Mouse (Mus musculus) right cerebral cortex, postnatal 25 days (tissue): Measurements from ENCODE around the gene Notch3.

Source experiments
- DNase-seq: peaks from one replicate; pipeline ENCODE4 v3.0.0; 2022

The Notch3 gene

DNA sequence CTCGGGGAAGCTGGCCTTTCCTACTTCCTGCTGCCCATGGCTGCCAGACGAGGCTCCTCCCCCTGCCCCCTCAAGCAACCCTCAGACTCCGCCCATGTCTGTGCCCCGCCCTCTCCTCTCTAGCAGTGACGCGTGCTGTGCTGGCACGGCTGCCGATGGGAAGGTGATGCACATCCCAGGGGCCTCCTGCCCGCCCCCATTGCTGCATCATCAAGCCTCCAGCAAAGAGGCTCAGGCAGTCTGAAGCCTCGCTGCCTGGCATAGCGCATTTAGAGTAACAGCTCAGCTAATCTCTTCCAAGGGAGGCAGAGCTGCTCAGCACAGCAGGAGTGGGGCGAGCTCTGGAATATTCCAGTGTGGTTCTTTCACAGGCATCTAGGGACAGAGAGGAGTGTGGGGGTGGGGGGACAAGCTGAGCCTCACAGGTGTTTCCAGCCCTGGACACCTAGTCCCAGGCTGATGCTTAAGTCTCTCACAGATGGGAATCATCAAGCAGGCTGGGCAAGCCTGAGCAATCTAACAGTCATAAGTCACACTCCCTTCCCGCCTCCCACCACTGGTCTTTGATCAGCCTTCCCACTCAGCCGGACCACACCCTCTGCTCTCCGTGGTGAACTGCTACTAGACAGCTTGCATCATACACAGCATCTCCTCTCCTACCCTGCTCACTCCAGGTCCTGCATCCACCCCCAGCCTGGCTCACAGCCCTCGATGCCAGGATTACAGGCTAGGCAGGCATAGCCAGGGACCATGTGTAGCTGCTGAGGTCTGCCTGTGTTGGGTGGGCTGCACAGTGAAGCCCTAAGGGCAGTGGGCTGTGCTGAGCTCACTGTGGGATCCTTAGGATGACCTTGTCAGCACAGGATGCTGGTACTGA is 75.0 kb downstream of the Notch3 start:
- peak; percentile 79 for DNase-seq

DNA sequence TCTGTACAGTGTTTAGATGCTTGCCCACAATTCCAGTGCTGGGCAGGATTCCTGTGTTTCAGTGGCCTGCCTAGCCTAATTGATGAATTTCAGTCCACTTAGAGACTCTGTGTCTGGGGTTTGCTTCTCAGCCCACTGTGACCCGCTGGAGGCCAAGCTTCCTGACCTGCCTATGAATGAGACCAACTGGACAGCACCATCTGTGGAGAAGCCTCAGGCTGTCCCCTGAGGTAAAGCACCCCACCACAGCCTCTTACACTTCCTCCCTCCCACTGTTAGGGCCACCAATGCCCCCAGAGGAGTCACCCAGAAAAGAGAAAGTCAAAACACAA is 75.7 kb downstream of the Notch3 start:
- no peak for DNase-seq

DNA sequence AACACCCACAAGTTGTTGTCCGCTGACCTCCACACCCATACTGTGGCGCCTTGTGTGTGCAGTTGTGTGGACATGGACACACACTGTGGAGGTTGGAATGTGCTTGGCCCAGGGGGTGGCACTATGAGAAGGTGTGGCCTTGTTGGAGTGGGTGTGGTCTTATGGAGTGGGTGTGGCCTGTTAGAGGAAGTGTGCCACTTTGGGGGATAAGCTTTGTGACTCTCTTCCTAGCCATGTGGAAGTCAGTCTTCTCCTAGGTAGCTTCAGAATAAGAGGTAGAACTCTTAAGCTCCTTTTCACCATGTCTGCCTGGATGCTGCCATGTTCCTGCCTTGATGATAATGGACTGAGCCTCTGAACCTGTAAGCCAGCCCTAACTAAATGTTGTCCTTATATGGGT is 79.6 kb downstream of the Notch3 start:
- no peak for DNase-seq

DNA sequence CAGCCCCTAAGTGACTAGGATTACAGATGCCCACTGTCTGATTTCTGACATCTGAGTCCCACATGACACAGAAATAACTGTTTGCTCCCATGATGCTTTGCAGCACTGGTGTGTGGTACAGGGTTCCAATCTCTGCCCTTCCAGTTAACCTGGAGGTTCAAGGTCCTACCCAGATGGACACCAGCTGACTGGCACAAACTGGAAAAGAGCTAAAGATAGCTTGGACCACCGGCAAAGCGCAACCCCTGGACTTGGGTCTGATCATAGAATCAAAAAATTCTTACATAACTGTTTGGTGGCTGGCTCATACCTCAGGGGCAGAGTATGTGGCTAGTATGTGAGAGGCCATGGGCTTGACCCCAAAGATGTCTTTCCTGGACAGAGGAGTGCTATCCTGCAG is 83.3 kb downstream of the Notch3 start:
- DNase-seq = no peak

DNA sequence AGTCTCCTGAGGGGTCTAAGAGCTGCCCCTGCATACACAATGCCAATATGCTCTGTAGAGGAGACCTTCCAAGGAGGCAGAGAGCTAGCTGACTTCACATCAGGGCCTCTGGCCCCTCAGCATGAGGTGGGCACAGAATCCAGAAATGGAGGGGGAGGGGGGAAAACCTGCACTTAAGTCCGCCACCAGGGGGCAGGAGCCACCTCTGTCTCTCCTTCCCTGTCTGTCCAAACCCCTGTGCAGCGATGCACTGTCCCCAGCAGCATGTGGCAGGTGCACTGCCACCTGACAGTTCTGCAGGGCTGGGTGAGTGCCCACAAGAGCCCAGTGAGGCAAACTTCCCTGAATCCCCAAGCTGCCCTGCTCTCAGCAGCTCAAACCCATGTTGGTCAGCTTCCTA is 91.5 kb downstream of the Notch3 start:
- DNase-seq = peak; percentile 26

DNA sequence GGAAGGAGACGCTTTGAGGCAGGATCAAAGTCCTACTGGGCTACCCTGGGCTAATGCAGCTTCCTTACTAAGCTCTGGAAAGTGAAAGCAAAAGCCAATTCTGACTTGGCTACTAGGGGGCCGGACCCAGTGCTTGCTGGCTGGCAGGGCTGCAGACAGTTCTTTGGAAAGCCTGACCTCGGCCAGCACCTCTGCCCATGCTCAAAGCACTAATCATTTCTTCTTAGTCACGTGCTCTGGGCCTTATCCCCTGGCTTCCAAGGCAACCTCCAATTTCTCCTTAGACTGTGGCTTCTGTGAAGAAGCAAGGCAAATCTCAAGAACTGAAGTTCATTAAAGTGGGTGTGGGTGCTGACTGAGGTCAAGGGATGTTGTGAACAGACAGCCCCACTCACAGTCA is 92.0 kb downstream of the Notch3 start:
- no peak for DNase-seq

DNA sequence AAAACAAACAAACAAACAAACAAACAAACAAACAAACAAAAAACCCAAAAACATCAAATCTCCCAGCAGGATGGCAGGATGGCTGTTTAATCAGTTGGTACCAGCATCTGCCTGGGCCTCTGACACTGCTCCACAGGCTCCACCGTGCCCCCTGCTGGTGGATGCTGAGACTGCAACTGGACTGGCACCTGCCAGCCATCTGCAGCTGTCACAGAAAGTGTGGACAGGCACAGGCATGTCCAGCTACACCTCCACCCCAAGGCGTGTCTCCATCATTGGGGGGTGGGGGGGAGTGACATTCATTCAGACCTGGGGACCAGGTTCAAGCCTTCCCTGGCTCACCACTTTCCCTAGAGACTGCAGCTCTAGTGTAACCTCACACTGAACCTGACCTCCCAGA is 93.3 kb downstream of the Notch3 start:
- peak; percentile 73 for DNase-seq
